Comparison of ENCODE assay signal across 12 mouse cellular contexts in genomic region chr7:71706201-71706600, GRCm38 (mm10).
A peak's percentile ranks its signal among the peaks of the same experiment; 100 is the strongest.
DNase-seq lines count a peak whose midpoint lies in the region; ATAC-seq lines count a peak whose summit lies in the region.
"Had no signal": no experiment of that assay in that cellular context is flagged by ENCODE, and none has a peak within 500 bp of the region (broad histone marks: within the 10 kb centered on the region; RNA-seq: fewer than 3 reads in every experiment).

No protein-coding gene starts in this region.

- 39% methylated on average over 3 of the region's 3 CpGs for WGBS in heart, embryonic 10.5 days
- WGBS in lung, embryonic 15.5 days = 49% methylated on average over 3 of the region's 3 CpGs
- WGBS in hindbrain, embryonic 13.5 days = 46% methylated on average over 3 of the region's 3 CpGs
- WGBS in neural tube, embryonic 15.5 days = 41% methylated on average over 3 of the region's 3 CpGs

- peak overlapping the region; percentile 92; the same call in 1 of the 2 replicates for H3K27ac ChIP-seq in heart, embryonic 10.5 days
- H3K27ac ChIP-seq in lung, embryonic 15.5 days = no peak overlapping the region
- peak overlapping the region; percentile 80 for H3K27ac ChIP-seq in hindbrain, embryonic 13.5 days
- no peak overlapping the region for H3K27ac ChIP-seq in neural tube, embryonic 15.5 days (replicated peaks)
- H3K27ac ChIP-seq: liver, embryonic 15.5 days had no signal

- H3K36me3 ChIP-seq in heart, embryonic 10.5 days = no peaks in the 10 kb centered on the region
- no peaks in the 10 kb centered on the region for H3K36me3 ChIP-seq in lung, embryonic 15.5 days
- H3K36me3 ChIP-seq in hindbrain, embryonic 13.5 days = no peaks in the 10 kb centered on the region
- H3K36me3 ChIP-seq in neural tube, embryonic 15.5 days = no peaks in the 10 kb centered on the region
- H3K36me3 ChIP-seq: liver, embryonic 15.5 days had no signal

- peak overlapping the region; percentile 90 for H3K4me2 ChIP-seq in lung, embryonic 15.5 days
- H3K4me2 ChIP-seq in hindbrain, embryonic 13.5 days = peak overlapping the region; percentile 86; the same call in 1 of the 2 replicates
- peak overlapping the region; percentile 91 for H3K4me2 ChIP-seq in neural tube, embryonic 15.5 days

- H3K4me1 ChIP-seq in heart, embryonic 10.5 days = peaks cover 23% of the 10 kb centered on the region; the same call in 1 of the 2 replicates
- peaks cover 4% of the 10 kb centered on the region; the same call in 1 of the 2 replicates for H3K4me1 ChIP-seq in lung, embryonic 15.5 days
- H3K4me1 ChIP-seq in hindbrain, embryonic 13.5 days (replicated peaks) = peaks cover 13% of the 10 kb centered on the region
- H3K4me1 ChIP-seq in neural tube, embryonic 15.5 days = peaks cover 11% of the 10 kb centered on the region; the same call in 1 of the 2 replicates

- H3K4me3 ChIP-seq in heart, embryonic 10.5 days = no peak overlapping the region
- H3K4me3 ChIP-seq in lung, embryonic 15.5 days = no peak overlapping the region
- H3K4me3 ChIP-seq in hindbrain, embryonic 13.5 days = no peak overlapping the region
- H3K4me3 ChIP-seq in neural tube, embryonic 15.5 days (replicated peaks) = no peak overlapping the region

- H3K9ac ChIP-seq in lung, embryonic 15.5 days = no peak overlapping the region
- H3K9ac ChIP-seq in hindbrain, embryonic 13.5 days = 0 out of 2 replicates have a peak overlapping the region, but pooled peaks have one; percentile 88
- H3K9ac ChIP-seq in neural tube, embryonic 15.5 days (replicated peaks) = no peak overlapping the region
- H3K9ac ChIP-seq: liver, embryonic 15.5 days had no signal

- ATAC-seq in lung, embryonic 15.5 days (ENCODE audit: borderline replicate concordance, extremely low read depth, low FRiP score, low TSS enrichment) = no peak
- no peak for ATAC-seq in hindbrain, embryonic 13.5 days (ENCODE audit: low FRiP score)
- ATAC-seq in neural tube, embryonic 15.5 days (ENCODE audit: low FRiP score) = no peak
- ATAC-seq: Patski had no signal

- H3K27me3 ChIP-seq in heart, embryonic 10.5 days (ENCODE audit: insufficient read depth, poor library complexity, severe bottlenecking) = peaks cover 12% of the 10 kb centered on the region
- no peaks in the 10 kb centered on the region for H3K27me3 ChIP-seq in lung, embryonic 15.5 days
- 0 out of 2 replicates have a peak, but pooled peaks cover 5% of the 10 kb centered on the region for H3K27me3 ChIP-seq in hindbrain, embryonic 13.5 days
- H3K27me3 ChIP-seq in neural tube, embryonic 15.5 days (replicated peaks) = no peaks in the 10 kb centered on the region
- H3K27me3 ChIP-seq: Patski had no signal

- no peak for DNase-seq in heart, embryonic 10.5 days (ENCODE audit: low spot score)
- DNase-seq in heart, adult 11 months = no peak
- no peak for DNase-seq in lung, postnatal 4 days
- DNase-seq in kidney, adult 11 months = no peak
- DNase-seq in ovary, postnatal 10 days (ENCODE audit: low spot score) = no peak
- DNase-seq: B cell, adult 2 months; cerebellum, adult 9-10 months had no signal

- no peaks in the 10 kb centered on the region for H3K9me3 ChIP-seq in heart, embryonic 10.5 days
- H3K9me3 ChIP-seq in lung, embryonic 15.5 days = no peaks in the 10 kb centered on the region
- no peaks in the 10 kb centered on the region for H3K9me3 ChIP-seq in hindbrain, embryonic 13.5 days
- H3K9me3 ChIP-seq in neural tube, embryonic 15.5 days (replicated peaks) = no peaks in the 10 kb centered on the region
- H3K9me3 ChIP-seq: liver, embryonic 15.5 days had no signal

Comparison
In these comparisons a context has a peak if more than half of its experiments do, and no peak if none do; other contexts are left out.
1. H3K27ac ChIP-seq: peak in heart, embryonic 10.5 days (single experiment) and hindbrain, embryonic 13.5 days (single experiment); none in lung, embryonic 15.5 days (single experiment) and neural tube, embryonic 15.5 days (single experiment).
2. Peak in every context shown above with its lines, with median percentiles within 50 percentile points of each other: H3K4me2 ChIP-seq.